Mouse (Mus musculus) mesoderm, embryonic 11.5 days (tissue): ENCODE data around the gene Creld2.

ENCODE experiments used
- DNase-seq: peaks from one replicate; pipeline ENCODE4 v3.0.0-alpha.2; 2012; ENCODE audit warnings: low read depth, low spot score

Creld2 gene

GRCm38 (mm10) chr15:88867368-88868023 lies 48.0 kb downstream of the Creld2 start:
- DNase-seq = peak; percentile 62

GRCm38 (mm10) chr15:88868024-88868742 lies 48.7 kb downstream of the Creld2 start:
- no peak for DNase-seq

DNA sequence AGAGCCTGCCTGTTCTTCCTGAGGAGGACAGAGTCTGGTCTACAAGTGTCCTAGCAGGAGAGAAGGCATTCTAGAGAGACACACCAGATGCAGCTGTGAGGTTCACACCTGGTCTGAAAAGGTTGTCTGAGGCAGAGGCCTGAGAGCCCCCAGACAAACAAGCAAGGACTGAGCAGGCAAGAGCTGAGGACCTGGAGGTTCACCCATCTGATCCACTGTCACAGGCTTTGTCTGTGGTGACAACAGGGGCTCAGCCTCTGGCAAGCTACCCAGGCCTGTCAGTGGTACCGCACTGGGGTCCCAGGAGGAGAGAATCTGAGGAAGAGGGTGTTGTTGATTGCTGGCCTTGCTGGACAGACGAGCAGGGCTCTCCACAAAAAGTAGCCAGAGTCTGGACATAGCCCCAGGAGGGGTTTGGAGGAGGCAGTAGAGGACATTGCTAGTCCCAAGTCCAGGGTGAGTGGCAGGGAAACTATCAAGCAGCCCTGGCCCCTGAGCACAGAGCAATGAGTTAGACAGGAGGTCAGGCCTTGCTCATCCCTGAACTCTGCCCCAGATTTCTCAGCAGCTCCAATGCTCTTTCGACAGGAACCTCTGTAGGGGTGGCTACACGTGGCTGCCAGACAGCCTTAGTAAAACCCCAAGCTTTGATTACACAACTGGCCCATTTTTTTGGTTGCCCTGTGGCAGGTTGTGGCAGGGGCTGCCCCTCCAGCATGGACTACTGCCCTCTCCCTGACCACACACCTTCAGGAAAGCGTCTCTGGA lies 51.2 kb downstream of the Creld2 start:
- no peak for DNase-seq

DNA sequence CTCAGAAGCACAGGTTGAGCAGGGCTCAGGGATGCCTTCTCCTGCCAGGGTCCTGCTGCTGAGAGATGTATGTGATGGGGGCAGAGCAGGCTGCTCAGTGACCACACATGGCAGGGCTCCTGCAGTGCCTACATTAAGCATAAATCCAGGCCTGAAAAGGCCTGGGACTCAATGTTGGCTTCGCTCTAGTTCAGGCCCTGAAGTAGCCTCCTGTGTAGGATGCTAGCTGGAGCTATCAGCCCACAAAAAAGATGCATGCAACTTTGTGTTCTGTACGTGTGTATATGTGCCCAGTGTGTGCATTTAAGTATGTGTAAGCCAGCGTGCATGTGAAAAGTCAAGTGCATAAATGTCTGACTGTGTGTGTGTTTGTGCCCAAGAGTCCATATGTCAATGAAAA lies 54.6 kb downstream of the Creld2 start:
- DNase-seq = no peak

DNA sequence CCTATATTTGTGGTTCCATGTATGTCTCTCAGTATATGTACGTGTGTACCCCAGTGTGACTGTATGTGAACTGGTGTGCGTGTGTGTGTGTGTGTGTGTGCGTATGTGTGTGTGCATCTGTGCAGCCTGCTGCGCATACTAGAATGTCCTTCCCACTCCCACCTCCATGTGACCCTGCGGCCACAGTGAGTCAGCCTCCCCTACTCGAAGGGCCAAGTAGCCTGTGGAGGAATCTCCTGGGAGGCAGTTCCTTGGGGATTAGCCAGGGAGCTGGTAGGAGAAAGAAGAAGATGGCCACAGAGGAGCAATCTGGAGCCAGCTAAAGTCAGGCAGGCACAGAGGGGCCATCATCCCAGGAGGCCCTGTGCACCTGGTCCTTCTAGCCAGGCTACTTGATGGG lies 55.0 kb downstream of the Creld2 start:
- no peak for DNase-seq

DNA sequence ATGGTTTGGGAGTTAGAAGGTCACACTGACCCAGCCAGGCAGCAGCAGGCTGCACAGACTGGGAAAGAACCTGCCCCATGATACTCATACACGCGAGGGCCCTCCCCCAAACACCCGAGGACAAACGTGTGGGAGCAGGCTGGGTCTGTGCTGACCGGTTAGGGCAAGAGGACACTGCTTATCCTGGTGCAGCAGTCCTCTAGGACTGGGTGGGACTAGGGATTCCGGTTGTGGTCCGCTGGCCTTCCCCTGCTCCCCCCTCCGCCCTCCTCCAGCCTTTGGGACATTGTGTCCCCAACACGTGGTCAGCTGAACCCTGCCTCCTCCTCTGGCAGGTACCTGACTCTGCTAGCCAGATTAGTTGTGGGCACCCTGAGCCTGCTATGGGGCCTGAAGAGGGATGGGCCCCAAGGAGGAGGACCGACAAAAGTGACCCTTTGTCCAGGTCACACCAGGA lies 56.2 kb downstream of the Creld2 start:
- DNase-seq = no peak
